Mouse (Mus musculus) liver, embryonic 14.5 days (tissue): Measurements from ENCODE around the gene 4632433K11Rik.
A peak's percentile ranks its signal among the peaks of the same experiment; 100 is the strongest.

Source experiments
- CTCF ChIP-seq: IDR thresholded peaks from 2 replicates; pipeline ENCODE4 v1.5.1; 2016; ENCODE audit warnings: antibody characterized with exemption, low read depth, control low read depth
- EP300 ChIP-seq: IDR thresholded peaks from 2 replicates; pipeline ENCODE4 v1.6.1; 2016; ENCODE audit warnings: antibody characterized with exemption, low read depth

DNA sequence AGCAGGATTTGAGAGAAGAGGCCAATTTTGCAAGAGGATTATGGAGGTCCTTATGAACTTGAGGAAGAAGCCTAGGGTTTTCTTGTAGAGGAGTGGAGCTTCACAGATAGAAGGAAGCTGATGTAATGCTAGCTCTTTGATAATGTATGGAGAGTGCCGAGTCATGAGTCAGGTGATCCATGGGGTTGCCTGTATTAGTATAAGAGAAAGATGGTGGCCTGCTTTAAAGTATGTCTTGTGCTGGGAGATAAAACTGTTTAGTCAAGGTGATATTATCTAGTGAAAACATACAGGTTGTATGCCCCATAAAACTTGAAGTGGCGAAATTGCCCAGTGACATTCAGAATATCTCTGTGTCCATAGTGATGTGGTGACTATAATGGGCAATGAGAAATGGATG lies 43.0 kb downstream of the 4632433K11Rik start:
- TF ChIP-seq CTCF (no peak), EP300 (peak; percentile 54; the same call in 1 of the 2 replicates)
